Mouse (Mus musculus): ENCODE measurements around the gene Acer1. TPM values are rescaled to one million over a fixed set of nuclear protein-coding genes. Genes with fewer than 3 reads are reported as not detected.

The Acer1 gene
- total and polyA plus RNA-seq, 3 experiments: not detected

DNA sequence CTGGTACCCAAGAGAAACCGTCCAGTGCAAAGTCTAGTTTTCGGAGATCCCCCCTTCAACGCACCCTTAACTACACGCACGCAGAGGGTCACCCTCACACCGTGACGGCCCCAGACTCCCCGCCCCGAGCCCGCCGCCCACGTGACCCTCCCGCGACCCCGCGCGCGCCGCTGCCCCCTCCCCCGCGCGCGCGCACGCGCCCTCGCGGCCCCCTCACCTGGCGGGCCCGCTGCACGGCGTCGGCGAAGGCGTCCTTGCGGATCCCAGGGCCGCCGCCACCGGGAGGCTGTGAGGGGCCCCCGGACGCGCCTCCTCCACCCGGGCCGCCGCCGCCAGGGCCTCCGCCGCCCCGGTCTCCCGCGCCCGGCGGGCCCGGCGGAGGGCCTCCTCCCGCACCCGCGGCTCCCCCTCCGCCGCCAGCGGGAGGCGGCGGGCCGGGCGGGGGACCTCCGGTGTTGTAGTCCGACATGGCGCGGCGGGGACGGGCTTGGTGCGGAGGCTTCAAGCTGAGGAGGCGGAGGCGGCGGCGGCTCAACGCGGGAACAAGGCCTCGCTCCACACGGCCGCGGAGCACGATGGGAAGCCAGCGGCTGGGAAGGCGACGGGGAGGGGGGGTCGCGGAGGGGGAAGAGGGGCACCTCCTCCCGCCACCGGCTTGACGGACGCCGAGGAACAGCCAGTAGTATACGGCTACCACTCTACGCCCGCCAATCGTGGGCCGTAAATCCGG lies 49.2 kb upstream of the Acer1 start, which contains the start of gene Khsrp:
Gene Khsrp (minus strand): TSS at position 592 of the 730 bp plus-strand sequence.
- TF ChIP-seq CTCF (conservative IDR thresholded peaks at IDR 0.05 in 1 of 2, IDR thresholded peaks at IDR 0.05 in 1 of 2; ENCODE audit: low read depth in 2 of 2, low read length in 2 of 2) (no peak), RAD21 (IDR thresholded peaks at IDR 0.05; ENCODE audit: low read depth, low read length) (no peak), ZMIZ1 (IDR thresholded peaks at IDR 0.05; ENCODE audit: low read depth, low read length) (peak; percentile 51; the same call in 1 of the 2 replicates), MAZ (IDR thresholded peaks at IDR 0.05; ENCODE audit: low read depth, low read length) (peak; percentile 82), TCF12 (IDR thresholded peaks at IDR 0.05; ENCODE audit: low read depth, low read length) (peak; percentile 52; the same call in 1 of the 2 replicates), CHD1 (IDR thresholded peaks at IDR 0.05; ENCODE audit: low read depth, low read length) (no peak), MYC (IDR thresholded peaks at IDR 0.05; ENCODE audit: low read depth, low read length) (no peak), JUND (conservative IDR thresholded peaks at IDR 0.05; ENCODE audit: low read depth, low read length) (no peak), E2F4 (IDR thresholded peaks at IDR 0.05; ENCODE audit: insufficient replicate concordance, low read depth, low read length) (no peak), ZC3H11A (IDR thresholded peaks at IDR 0.05; ENCODE audit: low read depth, low read length) (no peak), CHD2 (IDR thresholded peaks at IDR 0.05; ENCODE audit: low read length) (no peak), RCOR1 (conservative IDR thresholded peaks at IDR 0.05; ENCODE audit: low read depth, low read length) (no peak), MXI1 (IDR thresholded peaks at IDR 0.05; ENCODE audit: low read depth, low read length) (peak; percentile 26), IRF4 (IDR thresholded peaks at IDR 0.05; ENCODE audit: low read depth, low read length) (peak; percentile 23; the same call in 1 of the 2 replicates), POLR2AphosphoS2 (IDR thresholded peaks at IDR 0.05; ENCODE audit: low read depth, low read length) (no peak), BHLHE40 (IDR thresholded peaks at IDR 0.05; ENCODE audit: low read depth, low read length) (0 out of 2 replicates have a peak, but pooled peaks have one; percentile 22), HCFC1 (IDR thresholded peaks at IDR 0.05; ENCODE audit: low read depth, low read length) (no peak), NRF1 (IDR thresholded peaks at IDR 0.05; ENCODE audit: low read depth, low read length) (peak; percentile 76), TBP (conservative IDR thresholded peaks at IDR 0.05; ENCODE audit: low read depth, low read length) (no peak), UBTF (IDR thresholded peaks at IDR 0.05; ENCODE audit: low read depth, low read length) (0 out of 2 replicates have a peak, but pooled peaks have one; percentile 43), ZKSCAN1 (IDR thresholded peaks at IDR 0.05; ENCODE audit: borderline replicate concordance, low read depth, low read length) (no peak), ELF1 (IDR thresholded peaks at IDR 0.05; ENCODE audit: low read depth, low read length) (peak; percentile 31; the same call in 1 of the 2 replicates), MAFK (IDR thresholded peaks at IDR 0.05; ENCODE audit: insufficient replicate concordance, low read length) (no peak), USF1 (IDR thresholded peaks at IDR 0.05; ENCODE audit: low read depth, low read length) (peak; percentile 81), ZNF384 (IDR thresholded peaks at IDR 0.05; ENCODE audit: low read depth, low read length) (no peak), PAX5 (IDR thresholded peaks at IDR 0.05; ENCODE audit: low read length) (no peak), POLR2A (IDR thresholded peaks at IDR 0.05; ENCODE audit: low read depth, low read length) (peak; percentile 73), NELFE (IDR thresholded peaks at IDR 0.05; ENCODE audit: low read depth, low read length) (peak; percentile 60; the same call in 1 of the 2 replicates)
- peaks cover 26 to 32% of the 10 kb centered on the region in 2 experiments for H3K36me3 ChIP-seq (replicated peaks in 1 of 2; ENCODE audit: control insufficient read depth in 1 of 2, insufficient read depth in 1 of 2, low read length in 1 of 2)
- H3K4me2 ChIP-seq (ENCODE audit: insufficient read depth, low read depth, poor library complexity, severe bottlenecking): peak within 1 kb of the TSS; percentile 99
- H3K79me2 ChIP-seq (replicated peaks; ENCODE audit: control insufficient read depth, extremely low read depth, insufficient read depth, poor library complexity, severe bottlenecking): peaks cover 47% of the 10 kb centered on the region
- H3K4me3 ChIP-seq (replicated peaks in 1 of 3; ENCODE audit: low read depth in 2 of 3, low read length in 2 of 3, poor library complexity in 1 of 3): peak within 1 kb of the TSS; percentile 82 to 95 (median 83)
- no peak for DNase-seq (ENCODE audit: extremely low read depth)
- H3K9me3 ChIP-seq (replicated peaks; ENCODE audit: low read length): no peaks in the 10 kb centered on the region
- in situ Hi-C loops (cut with MboI; ENCODE audit: low pct_ligation_motif_present, low pct_unique_long_range_greater_than_20kb, low sequenced_read_pairs): no loop called here
- peak within 1 kb of the TSS; percentile 31 for H3K27ac ChIP-seq (ENCODE audit: insufficient read depth, low read depth)
- H3K27me3 ChIP-seq (replicated peaks): no peaks in the 10 kb centered on the region
- peak within 1 kb of the TSS; percentile 100 for H3K9ac ChIP-seq (ENCODE audit: insufficient read depth, low read depth)
- H3K4me1 ChIP-seq (ENCODE audit: control insufficient read depth in 1 of 2, insufficient read depth in 2 of 2): peaks cover 7 to 34% of the 10 kb centered on the region in 2 experiments; a peak in 3 of 4 replicates
- dilution Hi-C loops (cut with MboI; ENCODE audit: extremely low pct_ligation_motif_present, extremely low pct_unique_long_range_greater_than_20kb, low sequenced_read_pairs): no loop called here

Measured in CH12.LX (cell line).